Mouse (Mus musculus) heart, embryonic 10.5 days (tissue): ENCODE measurements at regions not wholly inside any gene's neighbourhood (a gene's known extent, or its start where the extent isn't known, plus 50 kb on each side); places are given as distances from the start of the nearest gene placed in this dataset.
"Not testable (repeated sequence)": the region's sequence is repeated elsewhere in the genome, so short reads cannot be mapped to it uniquely, and the experiment has no call there.

Experiments used
- DNase-seq: peaks from one replicate; pipeline ENCODE4 v3.0.0-alpha.2; 2017; ENCODE audit warnings: low spot score
- H3K27ac ChIP-seq: fragments of 300-500 bp; sonication (generic); 2 replicates; pipeline ENCODE4 v1.5.1; 2016; ENCODE audit warnings: mild to moderate bottlenecking
- H3K27me3 ChIP-seq: fragments of 300-500 bp; sonication (generic); 2 replicates; pipeline ENCODE4 v1.6.1; 2016; ENCODE audit warnings: mild to moderate bottlenecking; ENCODE audit not compliant: poor library complexity, insufficient read depth, severe bottlenecking
- H3K36me3 ChIP-seq: fragments of 300-500 bp; sonication (generic); 2 replicates; pipeline ENCODE4 v1.6.1; 2016; ENCODE audit warnings: mild to moderate bottlenecking, moderate library complexity
- H3K4me1 ChIP-seq: fragments of 300-500 bp; sonication (generic); 2 replicates; pipeline ENCODE4 v1.6.1; 2016; ENCODE audit warnings: mild to moderate bottlenecking
- H3K4me3 ChIP-seq: fragments of 300-500 bp; sonication (generic); 2 replicates; pipeline ENCODE4 v1.5.1; 2016; ENCODE audit warnings: mild to moderate bottlenecking, moderate library complexity
- H3K9me3 ChIP-seq: fragments of 300-500 bp; sonication (generic); 2 replicates; pipeline ENCODE4 v1.6.1; 2016; ENCODE audit warnings: mild to moderate bottlenecking, moderate library complexity
- WGBS: fragments of 180-500 bp; shearing (Covaris S2); methylation state at CpG from one replicate; pipeline ENCODE4 v1.1.7; 2016; 5-methylcytosine and 5-hydroxymethylcytosine counted together

- H3K4me3 ChIP-seq, H3K4me1 ChIP-seq, H3K27me3 ChIP-seq, H3K9me3 ChIP-seq, H3K27ac ChIP-seq, H3K36me3 ChIP-seq, DNase-seq: not testable (repeated sequence)
- WGBS, result 76% methylated on average over 1 of the region's 1 CpGs
These were observed 989.4 kb downstream of the Ankrd7 start for GRCm38 (mm10) chr6:19855476-19855875.

- Histone ChIP-seq H3K9me3 (no peaks in the 10 kb centered on the region), H3K4me1 (no peaks in the 10 kb centered on the region), H3K27ac (no peak overlapping the region), H3K4me3 (no peak overlapping the region), H3K36me3 (no peaks in the 10 kb centered on the region), H3K27me3 (no peaks in the 10 kb centered on the region)
- no peak for DNase-seq
- 83% methylated on average over 2 of the region's 2 CpGs for WGBS
These were observed 998.0 kb downstream of the Ankrd7 start for GRCm38 (mm10) chr6:19864101-19864500.

DNA sequence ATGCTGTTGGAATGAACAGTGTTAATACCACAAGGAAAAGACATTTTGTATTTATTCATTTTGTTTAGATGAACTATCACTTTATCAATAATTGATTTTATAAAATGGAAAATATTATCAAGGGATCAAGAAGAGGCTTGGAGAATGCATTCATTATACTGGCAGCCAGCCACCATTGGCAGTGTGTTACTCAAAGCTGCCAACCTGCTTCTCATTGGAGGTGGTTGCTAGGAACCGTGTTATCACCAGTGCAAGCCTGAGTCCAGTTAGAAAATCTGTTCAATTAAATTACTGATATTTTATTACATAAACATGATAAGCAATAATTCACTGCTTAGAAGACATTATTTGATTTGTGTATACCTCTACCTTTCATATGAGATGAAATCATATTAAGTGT, 1003.6 kb downstream of the Ankrd7 start:
- WGBS, result 83% methylated on average over 1 of the region's 1 CpGs

GRCm38 (mm10) chr6:19911181-19911580, 1045.1 kb downstream of the Ankrd7 start:
- no peak overlapping the region for H3K4me3 ChIP-seq
- 88% methylated on average over 1 of the region's 1 CpGs for WGBS
- no peaks in the 10 kb centered on the region for H3K9me3 ChIP-seq
- H3K36me3 ChIP-seq, result no peaks in the 10 kb centered on the region
- H3K4me1 ChIP-seq, result no peaks in the 10 kb centered on the region
- no peak for DNase-seq
- no peaks in the 10 kb centered on the region for H3K27me3 ChIP-seq
- H3K27ac ChIP-seq, result no peak overlapping the region

More for the DNA sequence above, 1003.6 kb downstream of the Ankrd7 start:
- no peak for DNase-seq
- H3K4me3 ChIP-seq, result no peak overlapping the region
- H3K36me3 ChIP-seq, result no peaks in the 10 kb centered on the region
- H3K27ac ChIP-seq, result no peak overlapping the region
- H3K9me3 ChIP-seq, result no peaks in the 10 kb centered on the region
- H3K4me1 ChIP-seq, result no peaks in the 10 kb centered on the region
- H3K27me3 ChIP-seq, result no peaks in the 10 kb centered on the region

- WGBS, result 93% methylated on average over 4 of the region's 4 CpGs
These were observed 1075.7 kb downstream of the Ankrd7 start for GRCm38 (mm10) chr6:19941784-19942183.

GRCm38 (mm10) chr6:19944334-19944733, 1078.2 kb downstream of the Ankrd7 start:
- Histone ChIP-seq H3K27ac (no peak overlapping the region), H3K4me3 (no peak overlapping the region), H3K27me3 (no peaks in the 10 kb centered on the region), H3K36me3 (no peaks in the 10 kb centered on the region), H3K9me3 (no peaks in the 10 kb centered on the region), H3K4me1 (no peaks in the 10 kb centered on the region)
- no peak for DNase-seq

More at GRCm38 (mm10) chr6:19941784-19942183, 1075.7 kb downstream of the Ankrd7 start:
- not testable (repeated sequence) for DNase-seq, H3K4me1 ChIP-seq, H3K36me3 ChIP-seq, H3K4me3 ChIP-seq, H3K27me3 ChIP-seq, H3K27ac ChIP-seq, H3K9me3 ChIP-seq

DNA sequence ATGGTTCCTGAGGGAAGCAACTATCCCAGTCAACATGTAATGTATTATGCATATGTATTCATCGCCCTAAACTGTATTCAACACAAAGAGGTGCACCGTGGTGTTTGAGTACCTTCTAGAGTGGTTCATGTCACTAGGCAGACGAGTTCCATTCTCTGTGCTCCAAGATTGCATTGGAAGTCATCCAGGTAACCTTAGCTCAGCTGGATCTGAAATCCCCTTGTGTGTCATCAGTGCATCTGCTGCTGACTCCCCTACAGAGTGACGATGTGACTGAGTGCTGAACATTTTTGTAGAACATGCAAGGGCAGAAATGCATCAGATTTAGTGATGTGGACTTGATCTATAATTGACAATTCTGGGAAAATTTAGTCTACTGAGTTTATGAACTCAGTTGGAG, 1079.6 kb downstream of the Ankrd7 start:
- Histone ChIP-seq H3K27me3 (no peaks in the 10 kb centered on the region), H3K36me3 (no peaks in the 10 kb centered on the region), H3K9me3 (no peaks in the 10 kb centered on the region), H3K4me3 (no peak overlapping the region), H3K4me1 (no peaks in the 10 kb centered on the region), H3K27ac (no peak overlapping the region)
- no peak for DNase-seq
- WGBS, result 76% methylated on average over 4 of the region's 4 CpGs

DNA sequence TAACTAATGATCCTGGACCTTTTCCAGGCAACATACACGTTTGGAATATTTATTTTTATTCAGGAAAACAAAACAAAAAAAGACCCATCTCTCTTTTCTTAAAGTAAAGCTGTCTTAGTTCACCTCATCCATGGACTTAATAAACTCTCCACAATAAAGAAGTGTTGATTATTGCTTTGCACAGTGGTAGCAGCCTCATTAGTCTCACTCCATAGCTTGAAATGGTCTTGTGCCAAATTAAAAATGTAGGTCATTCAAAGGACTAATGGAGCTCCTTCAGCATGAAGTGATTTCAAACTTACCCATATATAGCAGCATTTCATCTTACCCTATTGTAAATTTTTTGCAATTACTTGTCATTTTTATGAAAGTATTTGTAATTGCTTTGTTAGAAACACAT, 1109.8 kb downstream of the Ankrd7 start:
- no peak for DNase-seq
- WGBS, result 29% methylated on average over 1 of the region's 1 CpGs
- no peak overlapping the region for H3K27ac ChIP-seq

DNA sequence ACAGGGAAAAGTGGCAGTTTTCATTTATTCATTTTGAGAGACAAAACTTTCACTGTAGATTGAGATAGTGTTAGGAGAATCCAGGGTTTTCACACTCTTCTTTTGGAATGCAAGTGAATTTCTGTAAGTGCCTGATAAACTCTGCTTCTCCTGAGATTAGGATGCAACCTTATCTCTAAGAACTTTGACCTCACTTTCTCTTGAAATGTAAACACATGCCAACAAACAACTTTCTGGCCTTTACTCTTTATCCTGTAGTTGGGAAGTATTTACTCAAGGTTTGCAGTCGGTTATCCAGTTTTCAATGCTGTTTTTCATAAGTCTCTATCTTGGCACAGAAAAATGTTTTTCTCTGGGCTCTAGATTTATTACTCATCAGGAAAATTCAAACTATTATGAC, 1125.7 kb downstream of the Ankrd7 start:
- Histone ChIP-seq H3K9me3 (no peaks in the 10 kb centered on the region), H3K27ac (no peak overlapping the region), H3K36me3 (no peaks in the 10 kb centered on the region), H3K4me3 (no peak overlapping the region), H3K27me3 (no peaks in the 10 kb centered on the region), H3K4me1 (no peaks in the 10 kb centered on the region)
- no peak for DNase-seq
- 26% methylated on average over 1 of the region's 1 CpGs for WGBS

More for the DNA sequence above, 1109.8 kb downstream of the Ankrd7 start:
- Histone ChIP-seq H3K9me3 (no peaks in the 10 kb centered on the region), H3K4me3 (no peak overlapping the region), H3K4me1 (no peaks in the 10 kb centered on the region), H3K27me3 (no peaks in the 10 kb centered on the region), H3K36me3 (no peaks in the 10 kb centered on the region)

DNA sequence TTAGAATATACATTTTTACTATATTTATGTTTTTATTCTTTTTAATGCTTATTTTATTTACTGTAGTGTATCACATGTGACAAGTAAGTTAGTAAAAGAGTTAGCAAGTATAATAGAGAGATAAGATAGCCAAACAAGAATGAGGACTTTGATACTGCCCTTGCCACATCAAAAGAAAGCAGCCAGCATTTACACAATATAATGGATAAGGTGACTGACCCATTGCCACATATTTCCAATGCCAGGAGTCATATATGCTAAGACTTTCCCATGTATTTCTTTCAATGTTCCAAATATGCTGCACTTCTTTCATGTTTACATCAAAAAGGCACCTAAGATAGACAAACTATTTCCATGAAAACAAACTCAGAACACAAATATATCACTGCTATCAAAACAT, 1162.3 kb downstream of the Ankrd7 start:
- DNase-seq, result no peak
- Histone ChIP-seq H3K9me3 (no peaks in the 10 kb centered on the region), H3K36me3 (no peaks in the 10 kb centered on the region), H3K27ac (no peak overlapping the region), H3K4me1 (no peaks in the 10 kb centered on the region), H3K27me3 (no peaks in the 10 kb centered on the region), H3K4me3 (no peak overlapping the region)

- 48% methylated on average over 1 of the region's 1 CpGs for WGBS
- no peak overlapping the region for H3K27ac ChIP-seq
- no peak overlapping the region for H3K4me3 ChIP-seq
- DNase-seq, result no peak
- no peaks in the 10 kb centered on the region for H3K9me3 ChIP-seq
- no peaks in the 10 kb centered on the region for H3K4me1 ChIP-seq
- no peaks in the 10 kb centered on the region for H3K27me3 ChIP-seq
- H3K36me3 ChIP-seq, result no peaks in the 10 kb centered on the region
These were observed 1171.7 kb downstream of the Ankrd7 start for GRCm38 (mm10) chr6:20037769-20038168.

GRCm38 (mm10) chr6:20078666-20079065, 1136.6 kb upstream of the Kcnd2 start:
- no peaks in the 10 kb centered on the region for H3K4me1 ChIP-seq
- H3K36me3 ChIP-seq, result no peaks in the 10 kb centered on the region
- DNase-seq, result no peak

GRCm38 (mm10) chr6:20092057-20092917, 1123.0 kb upstream of the Kcnd2 start:
- Histone ChIP-seq H3K36me3 (no peaks in the 10 kb centered on the region), H3K27ac (no peak overlapping the region), H3K4me3 (no peak overlapping the region), H3K4me1 (no peaks in the 10 kb centered on the region), H3K27me3 (no peaks in the 10 kb centered on the region), H3K9me3 (no peaks in the 10 kb centered on the region)
- peak; percentile 54 for DNase-seq
- WGBS, result 80% methylated on average over 10 of the region's 10 CpGs

More at GRCm38 (mm10) chr6:20078666-20079065, 1136.6 kb upstream of the Kcnd2 start:
- H3K4me3 ChIP-seq, result no peak overlapping the region
- H3K9me3 ChIP-seq, result no peaks in the 10 kb centered on the region
- no peak overlapping the region for H3K27ac ChIP-seq
- no peaks in the 10 kb centered on the region for H3K27me3 ChIP-seq

DNA sequence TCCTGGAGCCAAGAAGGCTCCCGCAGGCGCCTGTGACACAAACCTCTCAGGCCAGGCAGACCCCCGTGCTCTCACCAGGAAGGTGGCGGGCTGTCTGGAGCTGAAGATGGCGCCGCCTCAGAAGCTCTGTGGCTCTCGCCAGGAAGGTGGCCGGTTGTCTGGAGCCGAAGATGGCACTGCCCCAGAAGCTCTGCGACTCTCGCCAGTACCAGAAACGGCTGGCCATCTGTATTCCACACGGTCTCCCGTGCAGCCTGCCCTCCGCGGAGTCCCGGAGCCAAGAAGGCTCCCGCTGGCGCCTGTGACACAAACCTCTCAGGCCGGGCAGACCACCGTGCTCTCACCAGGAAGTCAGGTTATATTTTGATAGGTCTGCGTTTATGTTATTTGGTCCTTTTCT, 1081.3 kb upstream of the Kcnd2 start:
- H3K4me3 ChIP-seq, H3K4me1 ChIP-seq, H3K27ac ChIP-seq, H3K9me3 ChIP-seq, H3K36me3 ChIP-seq, H3K27me3 ChIP-seq, DNase-seq: not testable (repeated sequence)
- 90% methylated on average over 22 of the region's 22 CpGs for WGBS
